Mouse (Mus musculus): Measurements from ENCODE around the gene 1700022I11Rik. TPM values are rescaled to one million over a fixed set of nuclear protein-coding genes. Genes with fewer than 3 reads are reported as not detected.
A peak's percentile ranks its signal among the peaks of the same experiment; 100 is the strongest.

The 1700022I11Rik gene
- polyA plus RNA-seq, 1 experiment from 2014 or later = 1.3 TPM

DNA sequence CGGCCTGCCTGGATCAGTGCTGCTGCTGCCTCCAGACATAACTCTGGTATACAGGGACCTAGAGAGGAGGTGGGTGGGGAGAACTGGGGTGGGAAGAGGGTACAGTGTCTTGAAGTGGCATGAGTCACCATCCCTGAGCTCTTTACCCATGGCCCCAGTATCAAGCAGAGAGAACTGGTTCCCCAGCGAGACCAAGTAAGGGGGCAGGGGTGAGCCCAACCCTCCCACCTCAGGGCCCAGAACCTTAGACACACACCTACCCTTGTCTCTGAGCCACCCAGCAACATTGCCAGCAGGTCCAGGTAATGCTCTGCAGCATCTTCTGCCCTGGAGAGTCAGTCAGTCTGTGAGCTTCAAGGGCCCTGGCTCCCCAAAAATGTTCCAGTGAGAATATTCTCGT, 35.5 kb downstream of the 1700022I11Rik start:
- H3K9ac ChIP-seq (ENCODE audit: low read depth, low read length) = no peak overlapping the region
- H3K27me3 ChIP-seq (replicated peaks; ENCODE audit: control insufficient read depth, insufficient read depth, low read length) = no peaks in the 10 kb centered on the region
- H3K4me3 ChIP-seq (ENCODE audit: low read length) = no peak overlapping the region
- ATAC-seq = no peak
- H3K9me3 ChIP-seq (ENCODE audit: control insufficient read depth, low read length) = no peaks in the 10 kb centered on the region
- no peak overlapping the region for H3K4me2 ChIP-seq (ENCODE audit: low read length)
- no peak overlapping the region for H3K27ac ChIP-seq (ENCODE audit: low read depth, low read length)
- peaks cover 8% of the 10 kb centered on the region for H3K4me1 ChIP-seq (ENCODE audit: control insufficient read depth, insufficient read depth, low read depth, low read length)
- no peaks in the 10 kb centered on the region for H3K36me3 ChIP-seq (ENCODE audit: control insufficient read depth, insufficient read depth, low read length)
- WGBS = 89% methylated on average over 3 of the region's 3 CpGs

DNA sequence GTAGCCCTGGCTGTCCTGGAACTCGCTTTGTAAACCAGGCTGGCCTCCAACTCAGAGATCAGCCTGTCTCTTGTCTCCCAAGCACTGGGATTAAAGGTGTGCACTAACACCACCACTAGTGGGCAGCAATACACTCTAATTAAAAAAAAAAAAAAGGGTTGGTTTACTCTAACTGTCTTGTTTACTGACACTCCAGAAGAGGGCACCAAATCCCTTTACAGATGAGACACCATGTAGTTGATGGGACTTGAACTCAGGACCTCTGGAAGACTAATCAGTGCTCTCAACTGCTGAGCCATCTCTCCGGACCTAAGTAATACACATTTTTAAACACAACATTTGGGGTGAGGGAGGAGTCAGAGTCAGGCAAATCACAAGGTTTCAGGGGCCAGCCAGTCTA, 36.4 kb downstream of the 1700022I11Rik start:
- H3K4me3 ChIP-seq (ENCODE audit: low read length) = no peak overlapping the region
- no peak overlapping the region for H3K27ac ChIP-seq (ENCODE audit: low read depth, low read length)
- 60% methylated on average over 2 of the region's 2 CpGs for WGBS
- peaks cover 8% of the 10 kb centered on the region for H3K4me1 ChIP-seq (ENCODE audit: control insufficient read depth, insufficient read depth, low read depth, low read length)
- no peaks in the 10 kb centered on the region for H3K9me3 ChIP-seq (ENCODE audit: control insufficient read depth, low read length)
- H3K4me2 ChIP-seq (ENCODE audit: low read length) = no peak overlapping the region
- no peaks in the 10 kb centered on the region for H3K36me3 ChIP-seq (ENCODE audit: control insufficient read depth, insufficient read depth, low read length)
- no peak for ATAC-seq
- no peaks in the 10 kb centered on the region for H3K27me3 ChIP-seq (replicated peaks; ENCODE audit: control insufficient read depth, insufficient read depth, low read length)
- no peak overlapping the region for H3K9ac ChIP-seq (ENCODE audit: low read depth, low read length)

DNA sequence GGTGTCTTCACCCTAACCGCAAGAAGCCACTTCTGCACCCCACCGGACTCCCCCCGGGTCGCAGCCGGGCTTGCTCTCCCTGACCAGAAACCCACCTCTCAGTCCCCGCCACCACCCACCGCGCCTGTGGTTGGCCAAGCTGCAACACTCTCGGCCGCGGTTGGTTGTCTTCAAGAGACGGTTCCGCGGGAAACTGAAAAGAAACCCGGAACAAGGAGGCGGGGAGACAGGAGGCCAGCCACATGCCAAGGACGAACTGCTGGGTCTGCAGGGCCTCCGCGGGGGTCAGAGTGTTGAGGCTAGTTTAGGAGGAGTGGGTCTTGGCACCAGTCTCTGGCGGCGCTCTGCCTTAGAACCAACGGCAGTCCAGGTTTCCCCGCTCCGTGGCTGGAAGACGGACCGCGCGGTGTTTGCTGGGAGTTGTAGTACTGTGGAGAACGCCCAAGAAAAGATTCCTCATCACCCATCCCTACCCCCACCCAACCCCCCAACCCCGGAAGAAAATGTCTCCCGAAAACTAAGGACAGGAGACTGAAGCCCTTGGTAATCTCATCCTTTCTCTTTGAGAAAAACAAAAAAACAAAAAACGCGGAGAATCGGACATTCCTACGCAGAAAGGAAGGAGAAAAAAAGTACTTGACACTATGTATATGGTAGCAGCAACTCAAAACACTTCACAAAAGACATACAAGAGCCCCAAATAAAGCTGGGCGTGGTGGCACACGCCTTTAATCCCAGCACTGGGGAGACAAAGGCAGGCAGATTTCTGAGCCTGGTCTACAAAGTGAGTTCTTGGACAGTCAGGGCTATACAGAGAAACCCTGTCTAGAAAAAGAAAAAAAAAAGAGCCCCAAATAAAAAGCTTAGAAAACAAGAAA, 41.0 kb downstream of the 1700022I11Rik start, which contains the start of gene Fancg:
Gene Fancg (minus strand): TSS at position 346 of the 878 bp plus-strand sequence.
- WGBS = under 1% methylated on average over 36 of the region's 37 CpGs
- no peaks in the 10 kb centered on the region for H3K36me3 ChIP-seq (ENCODE audit: control insufficient read depth, insufficient read depth, low read length)
- H3K27me3 ChIP-seq (replicated peaks; ENCODE audit: control insufficient read depth, insufficient read depth, low read length) = no peaks in the 10 kb centered on the region
- peaks cover 8% of the 10 kb centered on the region for H3K4me1 ChIP-seq (ENCODE audit: control insufficient read depth, insufficient read depth, low read depth, low read length)
- H3K27ac ChIP-seq (ENCODE audit: low read depth, low read length) = 0 out of 2 replicates have a peak within 1 kb of the TSS, but pooled peaks have one; percentile 37
- no peaks in the 10 kb centered on the region for H3K9me3 ChIP-seq (ENCODE audit: control insufficient read depth, low read length)
- H3K4me3 ChIP-seq (ENCODE audit: low read length) = peak within 1 kb of the TSS; percentile 66
- peak; percentile 94 for ATAC-seq
- peak within 1 kb of the TSS; percentile 93 for H3K4me2 ChIP-seq (ENCODE audit: low read length)
- peak within 1 kb of the TSS; percentile 75 for H3K9ac ChIP-seq (ENCODE audit: low read depth, low read length)

DNA sequence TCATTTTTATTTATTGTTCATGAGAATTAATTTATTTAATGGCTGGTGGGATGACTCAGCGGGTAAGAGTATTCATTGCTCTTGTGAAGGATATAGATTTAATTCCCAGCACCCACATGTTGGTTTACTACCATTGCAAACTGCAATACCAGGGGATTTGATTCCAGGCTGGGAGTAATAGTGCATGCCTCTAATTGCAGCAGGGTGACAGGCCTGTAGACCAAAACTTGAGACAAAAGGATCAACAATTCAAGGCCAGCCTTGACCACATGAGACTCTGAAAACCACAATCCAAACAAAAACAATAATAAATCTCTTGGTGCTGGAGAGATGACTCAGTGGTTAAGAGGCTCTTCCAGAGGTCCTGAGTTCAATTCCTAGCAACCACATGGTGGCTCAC, 42.7 kb downstream of the 1700022I11Rik start:
- H3K4me3 ChIP-seq (ENCODE audit: low read length) = no peak overlapping the region
- no peak overlapping the region for H3K27ac ChIP-seq (ENCODE audit: low read depth, low read length)
- peaks cover 8% of the 10 kb centered on the region for H3K4me1 ChIP-seq (ENCODE audit: control insufficient read depth, insufficient read depth, low read depth, low read length)
- H3K4me2 ChIP-seq (ENCODE audit: low read length) = no peak overlapping the region
- no peaks in the 10 kb centered on the region for H3K9me3 ChIP-seq (ENCODE audit: control insufficient read depth, low read length)
- 97% methylated on average over 1 of the region's 1 CpGs for WGBS
- no peaks in the 10 kb centered on the region for H3K27me3 ChIP-seq (replicated peaks; ENCODE audit: control insufficient read depth, insufficient read depth, low read length)
- no peak for ATAC-seq
- no peaks in the 10 kb centered on the region for H3K36me3 ChIP-seq (ENCODE audit: control insufficient read depth, insufficient read depth, low read length)
- no peak overlapping the region for H3K9ac ChIP-seq (ENCODE audit: low read depth, low read length)

DNA sequence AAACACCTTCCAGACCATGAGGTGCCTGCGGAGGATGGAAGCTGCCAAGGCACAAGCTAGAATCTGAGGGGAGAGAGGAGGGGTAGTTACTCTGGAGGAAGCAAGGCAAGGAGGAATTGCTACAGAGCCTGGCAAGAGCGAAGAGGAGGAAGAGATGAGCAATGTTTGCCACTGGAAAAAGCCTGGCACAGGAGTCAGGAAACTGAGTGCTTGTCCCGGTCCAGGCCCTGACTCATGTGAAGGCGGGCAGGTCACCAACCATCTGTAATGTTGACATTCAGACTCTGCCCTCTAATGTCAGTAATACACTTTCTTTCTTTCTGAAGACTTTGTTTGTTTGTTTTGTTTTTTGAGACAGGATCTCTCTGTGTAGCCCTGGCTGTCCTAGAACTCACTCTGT, 48.8 kb downstream of the 1700022I11Rik start:
- Histone ChIP-seq H3K4me1 (ENCODE audit: control insufficient read depth, insufficient read depth, low read depth, low read length) (no peaks in the 10 kb centered on the region), H3K9ac (ENCODE audit: low read depth, low read length) (no peak overlapping the region), H3K9me3 (ENCODE audit: control insufficient read depth, low read length) (no peaks in the 10 kb centered on the region), H3K4me3 (ENCODE audit: low read length) (no peak overlapping the region), H3K4me2 (ENCODE audit: low read length) (no peak overlapping the region), H3K27me3 (replicated peaks; ENCODE audit: control insufficient read depth, insufficient read depth, low read length) (no peaks in the 10 kb centered on the region), H3K27ac (ENCODE audit: low read depth, low read length) (no peak overlapping the region), H3K36me3 (ENCODE audit: control insufficient read depth, insufficient read depth, low read length) (peaks cover 35% of the 10 kb centered on the region)
- ATAC-seq = no peak
- 94% methylated on average over 4 of the region's 4 CpGs for WGBS

DNA sequence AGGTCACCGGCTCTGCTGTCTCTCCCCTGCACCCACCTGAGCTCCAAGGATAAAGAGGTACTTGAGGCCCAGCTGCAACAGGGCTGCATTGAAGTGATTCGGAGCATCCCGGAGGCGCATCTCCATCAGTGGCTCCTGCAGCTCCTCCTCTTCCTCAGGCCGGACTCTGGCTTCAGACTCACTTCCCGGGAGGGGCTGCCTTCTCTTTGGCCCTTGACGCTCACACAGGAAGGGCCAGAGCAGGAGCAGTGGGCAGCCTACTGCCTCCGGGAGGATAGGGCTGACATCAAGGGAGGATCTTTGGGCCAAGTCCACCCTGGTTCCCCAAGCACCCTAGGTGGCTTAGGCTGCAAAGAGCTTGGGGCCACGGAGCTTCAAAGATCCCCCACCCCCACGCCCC, 49.8 kb downstream of the 1700022I11Rik start:
- no peak for ATAC-seq
- H3K27me3 ChIP-seq (replicated peaks; ENCODE audit: control insufficient read depth, insufficient read depth, low read length) = no peaks in the 10 kb centered on the region
- peaks cover 2% of the 10 kb centered on the region for H3K4me1 ChIP-seq (ENCODE audit: control insufficient read depth, insufficient read depth, low read depth, low read length)
- H3K4me2 ChIP-seq (ENCODE audit: low read length) = no peak overlapping the region
- H3K27ac ChIP-seq (ENCODE audit: low read depth, low read length) = no peak overlapping the region
- WGBS = 94% methylated on average over 10 of the region's 10 CpGs
- peaks cover 38% of the 10 kb centered on the region for H3K36me3 ChIP-seq (ENCODE audit: control insufficient read depth, insufficient read depth, low read length)
- no peak overlapping the region for H3K4me3 ChIP-seq (ENCODE audit: low read length)
- H3K9me3 ChIP-seq (ENCODE audit: control insufficient read depth, low read length) = no peaks in the 10 kb centered on the region
- no peak overlapping the region for H3K9ac ChIP-seq (ENCODE audit: low read depth, low read length)

DNA sequence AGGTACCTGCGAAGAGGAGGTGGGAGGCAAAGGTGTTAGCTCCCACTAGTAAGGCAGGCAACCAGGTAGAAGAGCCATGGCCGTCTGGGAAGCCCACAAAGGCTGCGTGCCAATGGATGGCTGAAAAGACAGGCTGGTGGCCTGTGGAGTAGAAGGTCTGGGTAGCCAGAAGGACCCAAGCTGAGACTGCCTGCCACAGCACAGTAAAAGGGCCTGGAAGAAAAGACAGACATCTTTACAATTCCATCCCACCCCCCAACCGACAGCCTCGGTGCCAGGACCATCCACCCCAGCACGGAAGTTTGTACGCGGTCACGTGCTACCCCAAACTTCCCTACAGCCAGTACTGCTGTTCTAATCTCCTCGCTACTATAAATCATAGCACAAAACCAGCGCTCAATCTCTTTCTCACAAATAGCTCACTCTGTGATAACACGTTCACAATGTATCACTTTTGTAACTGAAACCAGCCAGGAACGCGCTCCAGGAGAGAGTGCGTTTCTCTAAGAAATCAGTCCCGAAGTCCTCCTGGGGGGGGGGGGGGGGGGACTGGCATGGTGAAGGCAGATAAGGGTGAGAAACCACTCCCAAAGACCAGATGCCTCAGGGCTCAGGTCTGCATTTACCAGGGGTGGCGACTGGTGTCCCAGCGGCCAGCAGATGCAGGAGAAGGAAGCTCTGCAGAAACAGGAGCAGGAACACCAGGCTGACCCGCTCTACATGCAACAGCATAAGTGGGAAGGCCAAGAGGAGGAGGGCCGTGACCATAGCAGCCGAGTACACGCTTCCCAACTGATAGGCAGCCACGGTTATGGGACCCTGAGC, 50.4 kb downstream of the 1700022I11Rik start:
- no peak for ATAC-seq
- WGBS = 94% methylated on average over 23 of the region's 23 CpGs
- Histone ChIP-seq H3K4me1 (ENCODE audit: control insufficient read depth, insufficient read depth, low read depth, low read length) (peaks cover 9% of the 10 kb centered on the region), H3K4me2 (ENCODE audit: low read length) (no peak overlapping the region), H3K4me3 (ENCODE audit: low read length) (no peak overlapping the region), H3K9me3 (ENCODE audit: control insufficient read depth, low read length) (no peaks in the 10 kb centered on the region), H3K36me3 (ENCODE audit: control insufficient read depth, insufficient read depth, low read length) (peaks cover 38% of the 10 kb centered on the region), H3K9ac (ENCODE audit: low read depth, low read length) (no peak overlapping the region), H3K27ac (ENCODE audit: low read depth, low read length) (no peak overlapping the region), H3K27me3 (replicated peaks; ENCODE audit: control insufficient read depth, insufficient read depth, low read length) (no peaks in the 10 kb centered on the region)

DNA sequence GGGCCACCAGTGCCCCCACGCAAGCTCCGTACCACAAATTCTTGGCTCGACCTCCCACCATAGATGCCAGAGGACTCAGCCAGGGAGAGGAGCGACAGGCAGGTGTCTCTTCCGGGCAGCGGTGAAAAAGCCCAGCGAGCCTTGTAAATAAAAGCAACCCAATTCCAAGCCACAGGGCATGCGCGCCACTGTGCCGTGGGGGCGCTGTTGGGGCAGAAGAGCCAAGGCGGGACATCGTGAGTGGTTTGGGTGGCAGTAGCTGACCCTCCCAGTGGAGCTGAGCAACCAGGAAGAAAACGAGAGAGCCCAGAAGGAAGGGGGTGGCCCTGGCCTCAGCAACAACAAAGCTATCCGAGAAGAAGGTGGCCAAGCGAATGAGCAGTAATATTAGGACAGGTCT, 51.5 kb downstream of the 1700022I11Rik start:
- no peak for ATAC-seq
- Histone ChIP-seq H3K27ac (ENCODE audit: low read depth, low read length) (no peak overlapping the region), H3K4me3 (ENCODE audit: low read length) (no peak overlapping the region), H3K4me1 (ENCODE audit: control insufficient read depth, insufficient read depth, low read depth, low read length) (peaks cover 12% of the 10 kb centered on the region), H3K4me2 (ENCODE audit: low read length) (no peak overlapping the region), H3K9me3 (ENCODE audit: control insufficient read depth, low read length) (no peaks in the 10 kb centered on the region), H3K27me3 (replicated peaks; ENCODE audit: control insufficient read depth, insufficient read depth, low read length) (no peaks in the 10 kb centered on the region), H3K9ac (ENCODE audit: low read depth, low read length) (no peak overlapping the region), H3K36me3 (ENCODE audit: control insufficient read depth, insufficient read depth, low read length) (peaks cover 38% of the 10 kb centered on the region)
- WGBS = 83% methylated on average over 16 of the region's 16 CpGs

DNA sequence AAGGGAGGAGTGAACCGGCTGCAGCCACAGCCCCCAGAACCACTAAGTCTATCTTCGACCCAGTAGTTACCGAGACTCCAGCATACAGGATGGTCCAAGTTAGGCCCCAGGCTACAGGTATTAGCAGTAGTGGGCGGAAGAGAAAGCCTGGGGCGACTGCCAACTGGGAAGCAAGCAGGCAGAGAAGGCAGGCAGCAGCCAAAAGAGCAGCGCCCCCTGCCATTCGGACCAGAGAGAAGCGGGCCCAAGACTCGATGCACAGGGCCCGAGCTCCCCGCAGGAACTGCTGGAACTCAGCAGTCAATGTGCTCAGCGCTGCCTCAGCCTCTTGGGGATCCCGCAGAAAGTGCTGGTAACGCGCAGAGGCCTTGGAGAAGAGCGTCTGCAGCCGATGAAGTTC, 51.9 kb downstream of the 1700022I11Rik start:
- Histone ChIP-seq H3K36me3 (ENCODE audit: control insufficient read depth, insufficient read depth, low read length) (peaks cover 38% of the 10 kb centered on the region), H3K9ac (ENCODE audit: low read depth, low read length) (no peak overlapping the region), H3K27me3 (replicated peaks; ENCODE audit: control insufficient read depth, insufficient read depth, low read length) (no peaks in the 10 kb centered on the region), H3K4me3 (ENCODE audit: low read length) (no peak overlapping the region), H3K27ac (ENCODE audit: low read depth, low read length) (no peak overlapping the region), H3K4me1 (ENCODE audit: control insufficient read depth, insufficient read depth, low read depth, low read length) (peaks cover 12% of the 10 kb centered on the region), H3K9me3 (ENCODE audit: control insufficient read depth, low read length) (no peaks in the 10 kb centered on the region), H3K4me2 (ENCODE audit: low read length) (no peak overlapping the region)
- 69% methylated on average over 17 of the region's 17 CpGs for WGBS
- ATAC-seq = no peak
